Mouse (Mus musculus): ENCODE results near the gene Gm11232. TPM values are rescaled to one million over a fixed set of nuclear protein-coding genes. Genes with fewer than 3 reads are reported as not detected.

Gm11232 gene
- polyA plus RNA-seq (2012; fragmentation: generic; extraction: Trizol): not detected

- no peak for TF ChIP-seq POLR2A (IDR thresholded peaks at IDR 0.05; ENCODE audit: insufficient read length, low read depth)
- no peak for TF ChIP-seq MYOG (IDR thresholded peaks at IDR 0.05; ENCODE audit: control insufficient read depth in 1 of 3, insufficient read depth in 1 of 3, insufficient read length in 2 of 3, low read depth in 2 of 3)
- no peak for TF ChIP-seq E2F4 (IDR thresholded peaks at IDR 0.05; ENCODE audit: insufficient read depth)
- TF ChIP-seq POLR2AphosphoS2 (IDR thresholded peaks at IDR 0.05; ENCODE audit: insufficient read length, low read depth): no peak
- no peak for TF ChIP-seq MYOD1 (IDR thresholded peaks at IDR 0.05; ENCODE audit: control insufficient read depth in 1 of 3, insufficient read length in 2 of 3, low read depth in 2 of 3)
- TF ChIP-seq REST (IDR thresholded peaks at IDR 0.05; ENCODE audit: insufficient read depth, insufficient read length): no peak
- TF ChIP-seq TCF12 (IDR thresholded peaks at IDR 0.05; ENCODE audit: insufficient read depth, poor library complexity, severe bottlenecking): no peak
- Histone ChIP-seq H3K27me3 (ENCODE audit: control insufficient read depth, insufficient read depth, insufficient read length) (no peaks in the 10 kb centered on the region), H3K36me3 (ENCODE audit: control insufficient read depth, insufficient read depth) (no peaks in the 10 kb centered on the region), H3K79me2 (ENCODE audit: control insufficient read depth, insufficient read depth) (no peaks in the 10 kb centered on the region), H3K4me3 (no peak within 1 kb of the TSS), H3K4me2 (ENCODE audit: low read depth) (no peak within 1 kb of the TSS), H3ac (ENCODE audit: control insufficient read depth, insufficient read length) (no peak within 1 kb of the TSS)
These were observed at the start of gene Gm11232 for GRCm38 (mm10) chr4:71757865-71758264. Gm11232 (minus strand) TSS chr4:71757965.

DNA sequence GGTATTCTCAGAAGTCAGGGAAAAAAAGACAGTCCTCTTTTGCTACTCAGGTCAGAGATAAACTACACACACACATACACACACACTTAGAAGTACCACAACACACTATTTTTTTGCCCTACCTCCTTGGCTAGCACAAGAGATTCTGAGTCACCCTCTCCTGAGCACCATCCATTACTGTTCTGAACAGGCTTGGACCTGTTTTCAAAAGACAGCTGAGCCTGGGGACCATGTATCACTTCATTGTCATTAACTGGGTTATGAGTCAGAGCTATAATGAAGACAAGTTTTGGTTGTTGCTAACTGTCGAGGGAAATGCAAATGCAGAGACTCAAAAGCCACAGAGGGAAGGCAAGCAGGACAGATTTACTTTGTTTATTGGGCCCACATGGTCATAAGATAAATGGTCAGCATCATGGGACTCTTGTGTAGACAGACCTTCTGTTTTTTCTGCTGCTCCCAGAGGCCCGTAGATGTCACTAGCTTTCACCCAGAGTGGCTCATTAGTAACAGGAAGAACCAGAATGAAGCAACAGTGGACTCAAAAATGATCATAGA, 48.3 kb upstream of the Gm11232 start:
- H3K27me3 ChIP-seq (ENCODE audit: control insufficient read depth, insufficient read depth, insufficient read length): no peaks in the 10 kb centered on the region
- no peaks in the 10 kb centered on the region for H3K79me2 ChIP-seq (ENCODE audit: control insufficient read depth, insufficient read depth)
- no peak overlapping the region for H3K4me3 ChIP-seq
- no peak overlapping the region for H3K4me2 ChIP-seq (ENCODE audit: low read depth)
- H3ac ChIP-seq (ENCODE audit: control insufficient read depth, insufficient read length): no peak overlapping the region
- TF ChIP-seq POLR2AphosphoS2 (IDR thresholded peaks at IDR 0.05; ENCODE audit: insufficient read length, low read depth): no peak
- TF ChIP-seq CEBPB (IDR thresholded peaks at IDR 0.05; ENCODE audit: insufficient read depth, poor library complexity, severe bottlenecking): no peak
- no peak for TF ChIP-seq E2F4 (IDR thresholded peaks at IDR 0.05; ENCODE audit: insufficient read depth)
- TF ChIP-seq MYOD1 (IDR thresholded peaks at IDR 0.05; ENCODE audit: control insufficient read depth in 1 of 3, insufficient read length in 2 of 3, low read depth in 2 of 3): no peak
- TF ChIP-seq MAX (IDR thresholded peaks at IDR 0.05; ENCODE audit: low read depth): no peak
- no peak for TF ChIP-seq USF1 (IDR thresholded peaks at IDR 0.05; ENCODE audit: low read depth)
- no peak for TF ChIP-seq MYOG (IDR thresholded peaks at IDR 0.05; ENCODE audit: control insufficient read depth in 1 of 3, insufficient read depth in 1 of 3, insufficient read length in 2 of 3, low read depth in 2 of 3)
- no peak for TF ChIP-seq POLR2A (IDR thresholded peaks at IDR 0.05; ENCODE audit: insufficient read length, low read depth)
- no peak for TF ChIP-seq TCF12 (IDR thresholded peaks at IDR 0.05; ENCODE audit: insufficient read depth, poor library complexity, severe bottlenecking)
- TF ChIP-seq SRF (IDR thresholded peaks at IDR 0.05; ENCODE audit: control insufficient read depth, insufficient read length, low read depth): no peak
- no peak for TF ChIP-seq REST (IDR thresholded peaks at IDR 0.05; ENCODE audit: insufficient read depth, insufficient read length)
- TF ChIP-seq TCF3 (IDR thresholded peaks at IDR 0.05; ENCODE audit: insufficient read length, low read depth): no peak
- no peaks in the 10 kb centered on the region for H3K36me3 ChIP-seq (ENCODE audit: control insufficient read depth, insufficient read depth)

GRCm38 (mm10) chr4:71765529-71765928, 7.8 kb upstream of the Gm11232 start:
- no peaks in the 10 kb centered on the region for H3K27me3 ChIP-seq (ENCODE audit: control insufficient read depth, insufficient read depth, insufficient read length)
- no peak overlapping the region for H3ac ChIP-seq (ENCODE audit: control insufficient read depth, insufficient read length)
- no peak overlapping the region for H3K4me2 ChIP-seq (ENCODE audit: low read depth)
- no peaks in the 10 kb centered on the region for H3K36me3 ChIP-seq (ENCODE audit: control insufficient read depth, insufficient read depth)
- no peaks in the 10 kb centered on the region for H3K79me2 ChIP-seq (ENCODE audit: control insufficient read depth, insufficient read depth)
- H3K4me3 ChIP-seq: no peak overlapping the region
- TF ChIP-seq MAX (IDR thresholded peaks at IDR 0.05; ENCODE audit: low read depth) (no peak), TCF12 (IDR thresholded peaks at IDR 0.05; ENCODE audit: insufficient read depth, poor library complexity, severe bottlenecking) (no peak), SRF (IDR thresholded peaks at IDR 0.05; ENCODE audit: control insufficient read depth, insufficient read length, low read depth) (no peak), E2F4 (IDR thresholded peaks at IDR 0.05; ENCODE audit: insufficient read depth) (no peak), USF1 (IDR thresholded peaks at IDR 0.05; ENCODE audit: low read depth) (no peak), POLR2A (IDR thresholded peaks at IDR 0.05; ENCODE audit: insufficient read length, low read depth) (no peak), MYOG (IDR thresholded peaks at IDR 0.05; ENCODE audit: control insufficient read depth in 1 of 3, insufficient read depth in 1 of 3, insufficient read length in 2 of 3, low read depth in 2 of 3) (no peak), CEBPB (IDR thresholded peaks at IDR 0.05; ENCODE audit: insufficient read depth, poor library complexity, severe bottlenecking) (no peak), MYOD1 (IDR thresholded peaks at IDR 0.05; ENCODE audit: control insufficient read depth in 1 of 3, insufficient read length in 2 of 3, low read depth in 2 of 3) (no peak), REST (IDR thresholded peaks at IDR 0.05; ENCODE audit: insufficient read depth, insufficient read length) (no peak), POLR2AphosphoS2 (IDR thresholded peaks at IDR 0.05; ENCODE audit: insufficient read length, low read depth) (no peak), TCF3 (IDR thresholded peaks at IDR 0.05; ENCODE audit: insufficient read length, low read depth) (no peak)

DNA sequence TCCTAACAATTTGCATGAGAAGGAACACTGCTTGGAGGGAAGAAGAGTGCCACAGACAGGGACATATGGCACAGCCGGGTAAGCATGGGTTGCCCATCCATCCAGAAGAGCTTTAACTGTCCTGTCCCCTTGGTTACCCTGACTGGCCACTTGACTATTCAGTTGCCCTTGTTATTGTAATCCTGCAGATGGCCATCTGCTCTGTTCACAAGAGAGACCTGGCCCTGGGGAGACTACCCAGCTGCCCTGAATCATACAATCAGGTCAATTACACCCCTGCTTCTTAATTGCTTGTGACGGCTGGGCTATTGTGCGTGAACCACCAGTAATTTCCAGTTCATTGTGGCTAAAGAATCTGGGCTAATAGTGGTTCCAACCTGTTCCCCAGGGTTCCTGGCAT, 7.3 kb upstream of the Gm11232 start:
- no peak overlapping the region for H3ac ChIP-seq (ENCODE audit: control insufficient read depth, insufficient read length)
- TF ChIP-seq MYOG (IDR thresholded peaks at IDR 0.05; ENCODE audit: control insufficient read depth in 1 of 3, insufficient read depth in 1 of 3, insufficient read length in 2 of 3, low read depth in 2 of 3) (no peak), MAX (IDR thresholded peaks at IDR 0.05; ENCODE audit: low read depth) (no peak), POLR2A (IDR thresholded peaks at IDR 0.05; ENCODE audit: insufficient read length, low read depth) (no peak), TCF3 (IDR thresholded peaks at IDR 0.05; ENCODE audit: insufficient read length, low read depth) (no peak), CEBPB (IDR thresholded peaks at IDR 0.05; ENCODE audit: insufficient read depth, poor library complexity, severe bottlenecking) (no peak), USF1 (IDR thresholded peaks at IDR 0.05; ENCODE audit: low read depth) (no peak), REST (IDR thresholded peaks at IDR 0.05; ENCODE audit: insufficient read depth, insufficient read length) (no peak), POLR2AphosphoS2 (IDR thresholded peaks at IDR 0.05; ENCODE audit: insufficient read length, low read depth) (no peak), SRF (IDR thresholded peaks at IDR 0.05; ENCODE audit: control insufficient read depth, insufficient read length, low read depth) (no peak), MYOD1 (IDR thresholded peaks at IDR 0.05; ENCODE audit: control insufficient read depth in 1 of 3, insufficient read length in 2 of 3, low read depth in 2 of 3) (no peak), E2F4 (IDR thresholded peaks at IDR 0.05; ENCODE audit: insufficient read depth) (no peak), TCF12 (IDR thresholded peaks at IDR 0.05; ENCODE audit: insufficient read depth, poor library complexity, severe bottlenecking) (no peak)
- no peaks in the 10 kb centered on the region for H3K36me3 ChIP-seq (ENCODE audit: control insufficient read depth, insufficient read depth)
- H3K27me3 ChIP-seq (ENCODE audit: control insufficient read depth, insufficient read depth, insufficient read length): no peaks in the 10 kb centered on the region
- no peak overlapping the region for H3K4me3 ChIP-seq
- no peak overlapping the region for H3K4me2 ChIP-seq (ENCODE audit: low read depth)
- no peaks in the 10 kb centered on the region for H3K79me2 ChIP-seq (ENCODE audit: control insufficient read depth, insufficient read depth)

Measured in myocyte (in vitro differentiated cells).